Mouse (Mus musculus): ENCODE results near the gene Rps11.

- TF ChIP-seq CHD2 (IDR thresholded peaks at IDR 0.05; ENCODE audit: low read depth, low read length) (no peak), ZNF384 (IDR thresholded peaks at IDR 0.05; ENCODE audit: low read depth, low read length) (no peak)
Observed at GRCm38 (mm10) chr7:45135993-45136567, 11.8 kb upstream of the Rps11 start, which contains the start of the genes Gm45713 and Flt3l.

All from ES-E14 (cell line).